Mouse (Mus musculus): Measurements from ENCODE around the gene Sf3b6. TPM values are rescaled to one million over a fixed set of nuclear protein-coding genes. Genes with fewer than 3 reads are reported as not detected.
"Not testable (repeated sequence)": the region's sequence is repeated elsewhere in the genome, so short reads cannot be mapped to it uniquely, and the experiment has no call there.

The Sf3b6 gene
- total RNA-seq (2021) = 10 to 100 TPM; 80.9 to 86.2 TPM

- intact Hi-C loops (cut with DNase I) = loop anchor here (5.0 kb wide), 1 partner anchor 50 kb away; the partner anchor contains the start of genes Fam228b and Pfn4
- DNase-seq (ENCODE audit: low spot score in 2 of 2) = peak; percentile 95 to 99
Observed at GRCm38 (mm10) chr12:4817361-4818101, at the start of gene Sf3b6. Sf3b6 (plus strand) TSS chr12:4817544.

GRCm38 (mm10) chr12:4768492-4769332, 48.6 kb upstream of the Sf3b6 start, which contains the start of the genes Pfn4 and Fam228b:
Pfn4 (plus strand) TSS chr12:4769022.
Fam228b (minus strand) TSS chr12:4769267.
- intact Hi-C loops (cut with DNase I) = loop anchor here (2.0 to 5.0 kb wide), 4 partner anchors 49 to 196 kb away; partner anchors contain the start of genes Sf3b6 and Wdcp
- peak; percentile 97 to 98 for DNase-seq (ENCODE audit: low spot score in 2 of 2)

- DNase-seq (ENCODE audit: low spot score in 2 of 2) = no peak
- intact Hi-C loops (cut with DNase I) = loop anchor here (2.0 to 5.0 kb wide), 4 partner anchors 48 to 197 kb away; partner anchors contain the start of genes Sf3b6 and Wdcp
Observed at GRCm38 (mm10) chr12:4769333-4769723, 48.0 kb upstream of the Sf3b6 start.

- intact Hi-C loops (cut with DNase I) = no loop called here
Observed at GRCm38 (mm10) chr12:4774895-4775587, 42.3 kb upstream of the Sf3b6 start.

GRCm38 (mm10) chr12:4775588-4775949, 41.8 kb upstream of the Sf3b6 start:
- DNase-seq (ENCODE audit: low spot score in 2 of 2) = no peak
- intact Hi-C loops (cut with DNase I) = no loop called here

More at GRCm38 (mm10) chr12:4774895-4775587, 42.3 kb upstream of the Sf3b6 start:
- DNase-seq (ENCODE audit: low spot score in 2 of 2) = no peak

GRCm38 (mm10) chr12:4777734-4778133, 39.6 kb upstream of the Sf3b6 start:
- intact Hi-C loops (cut with DNase I) = no loop called here
- no peak for DNase-seq (ENCODE audit: low spot score in 2 of 2)

- intact Hi-C loops (cut with DNase I) = no loop called here
- DNase-seq (ENCODE audit: low spot score in 2 of 2) = no peak
Observed at GRCm38 (mm10) chr12:4780245-4780644, 37.1 kb upstream of the Sf3b6 start.

- no peak for DNase-seq (ENCODE audit: low spot score in 2 of 2)
- intact Hi-C loops (cut with DNase I) = no loop called here
Observed at GRCm38 (mm10) chr12:4781270-4781669, 36.1 kb upstream of the Sf3b6 start.

- intact Hi-C loops (cut with DNase I); DNase-seq (ENCODE audit: low spot score in 2 of 2): not testable (repeated sequence)
Observed at GRCm38 (mm10) chr12:4781725-4782404, 35.5 kb upstream of the Sf3b6 start.

GRCm38 (mm10) chr12:4783598-4783997, 33.7 kb upstream of the Sf3b6 start:
- no peak for DNase-seq (ENCODE audit: low spot score in 2 of 2)
- intact Hi-C loops (cut with DNase I) = no loop called here

DNA sequence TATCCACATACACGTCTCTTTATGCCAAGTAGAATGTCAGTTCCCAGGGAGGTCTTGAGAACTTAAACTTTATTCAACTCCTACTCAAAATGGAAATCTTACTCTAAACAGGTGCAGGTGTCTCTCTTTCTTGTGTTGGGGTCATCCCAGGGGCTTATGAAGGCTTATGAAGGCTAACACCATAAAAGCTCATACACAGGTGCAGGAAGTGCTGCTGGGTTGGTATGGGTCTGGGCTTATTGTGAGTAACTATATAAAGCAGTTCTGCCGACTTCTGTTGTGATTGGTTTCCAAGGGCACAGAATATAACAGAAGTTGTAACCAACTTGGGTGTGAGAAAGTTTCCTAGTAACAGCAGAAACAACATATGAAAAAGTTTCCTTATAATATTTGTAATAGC, 32.9 kb upstream of the Sf3b6 start:
- no peak for DNase-seq (ENCODE audit: low spot score in 2 of 2)
- intact Hi-C loops (cut with DNase I) = no loop called here

DNA sequence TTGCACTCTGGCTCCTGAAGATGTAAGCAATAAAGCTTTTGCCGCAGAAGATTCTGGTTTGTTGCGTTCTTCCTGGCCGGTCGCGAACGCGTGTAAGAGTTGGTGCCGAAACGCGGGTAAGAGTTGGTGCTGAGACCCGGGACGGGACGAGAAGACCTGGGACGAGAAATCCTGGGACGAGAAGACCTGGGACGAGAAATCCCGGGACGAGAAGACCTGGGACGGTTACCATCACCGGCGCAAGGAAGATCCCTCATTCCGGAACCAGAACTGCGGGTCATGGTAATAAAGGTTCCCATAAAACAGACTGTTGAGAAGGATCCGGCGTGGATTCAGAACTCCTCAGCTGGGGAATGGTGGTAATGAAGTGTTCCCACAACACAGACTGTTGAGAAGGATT, 29.2 kb upstream of the Sf3b6 start:
- DNase-seq (ENCODE audit: low spot score in 2 of 2); intact Hi-C loops (cut with DNase I): not testable (repeated sequence)

DNA sequence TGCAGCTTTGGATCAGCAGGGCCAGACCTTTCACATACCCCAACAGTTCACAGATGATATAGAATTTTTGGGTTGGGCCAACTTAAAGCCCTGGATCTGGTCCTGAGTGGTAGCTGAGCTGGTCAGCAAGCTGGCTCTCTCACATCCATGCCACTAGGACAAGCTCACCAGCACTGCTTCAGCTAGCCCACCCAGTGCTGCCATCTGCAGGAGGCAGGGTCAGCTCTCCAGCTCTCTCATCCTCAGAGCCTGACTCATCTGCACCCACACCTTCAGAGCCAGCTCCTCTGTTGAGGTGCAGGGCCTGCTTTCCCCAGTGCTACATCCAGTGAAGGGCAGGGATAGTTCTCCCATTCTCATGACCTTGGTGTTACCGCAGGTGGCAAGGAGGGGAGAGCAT, 23.6 kb upstream of the Sf3b6 start:
- intact Hi-C loops (cut with DNase I) = no loop called here
- peak in 1 of 2 experiments; percentile 14 for DNase-seq (ENCODE audit: low spot score in 2 of 2)

DNA sequence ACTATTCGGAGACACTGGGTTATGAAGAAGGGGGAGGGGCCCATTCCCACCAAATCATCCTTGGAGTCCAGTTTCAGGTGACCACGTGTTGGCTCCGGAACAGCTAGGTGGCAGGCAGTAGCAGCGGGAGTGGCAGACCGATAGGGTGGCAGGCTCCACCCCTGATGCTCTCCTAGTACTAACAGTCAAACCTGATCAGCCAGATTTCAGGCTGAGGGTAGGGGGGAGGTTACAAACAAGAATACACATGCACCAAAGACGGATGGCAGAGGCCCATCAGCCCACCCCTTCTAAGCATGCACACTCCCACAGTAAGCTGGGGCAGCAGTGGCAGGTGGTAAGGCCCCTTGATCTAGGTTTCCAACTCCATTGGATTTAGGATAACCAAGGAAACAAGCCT, 19.9 kb upstream of the Sf3b6 start:
- intact Hi-C loops (cut with DNase I); DNase-seq (ENCODE audit: low spot score in 2 of 2): not testable (repeated sequence)

DNA sequence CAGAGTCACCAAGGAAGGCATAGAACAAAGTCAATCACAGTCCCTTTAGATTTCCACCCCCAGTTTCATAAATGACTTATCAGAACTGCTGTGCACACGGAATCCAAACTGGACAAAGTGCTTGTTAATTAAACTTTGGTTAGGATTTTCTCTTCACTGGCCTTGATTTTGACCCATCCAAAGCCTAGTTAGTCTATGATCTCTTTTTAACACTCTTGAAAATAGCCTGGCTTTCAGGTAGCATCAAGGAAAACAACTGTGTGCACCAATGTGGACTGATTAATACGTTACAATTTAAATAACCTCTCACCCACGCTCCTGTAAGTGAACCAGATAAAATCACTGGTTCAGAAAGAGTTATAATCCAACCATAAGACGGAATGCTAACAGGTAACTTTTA, 6.3 kb upstream of the Sf3b6 start:
- intact Hi-C loops (cut with DNase I) = no loop called here
- no peak for DNase-seq (ENCODE audit: low spot score in 2 of 2)

GRCm38 (mm10) chr12:4811705-4812104, 5.6 kb upstream of the Sf3b6 start:
- no peak for DNase-seq (ENCODE audit: low spot score in 2 of 2)
- intact Hi-C loops (cut with DNase I) = no loop called here

DNA sequence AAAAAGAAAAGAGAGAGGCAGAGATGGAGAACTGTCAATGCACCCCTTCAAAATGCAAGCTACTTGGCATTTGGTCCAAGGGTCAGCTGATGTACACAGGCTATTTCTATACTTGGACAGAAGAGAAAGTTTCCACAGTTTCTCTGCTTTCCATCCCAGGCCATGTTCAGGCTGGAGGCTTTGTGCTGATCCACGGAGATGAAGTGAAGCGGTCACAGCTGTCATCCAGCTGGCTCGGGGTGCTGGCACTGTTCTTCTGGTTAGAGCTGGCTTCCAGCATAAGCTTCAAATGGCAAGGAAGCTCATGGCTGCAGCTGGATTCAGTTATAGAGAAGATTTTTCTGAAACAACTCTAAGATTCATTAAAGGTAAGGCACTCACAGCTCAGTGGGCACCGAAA, 3.7 kb upstream of the Sf3b6 start:
- intact Hi-C loops (cut with DNase I) = no loop called here
- no peak for DNase-seq (ENCODE audit: low spot score in 2 of 2)

DNA sequence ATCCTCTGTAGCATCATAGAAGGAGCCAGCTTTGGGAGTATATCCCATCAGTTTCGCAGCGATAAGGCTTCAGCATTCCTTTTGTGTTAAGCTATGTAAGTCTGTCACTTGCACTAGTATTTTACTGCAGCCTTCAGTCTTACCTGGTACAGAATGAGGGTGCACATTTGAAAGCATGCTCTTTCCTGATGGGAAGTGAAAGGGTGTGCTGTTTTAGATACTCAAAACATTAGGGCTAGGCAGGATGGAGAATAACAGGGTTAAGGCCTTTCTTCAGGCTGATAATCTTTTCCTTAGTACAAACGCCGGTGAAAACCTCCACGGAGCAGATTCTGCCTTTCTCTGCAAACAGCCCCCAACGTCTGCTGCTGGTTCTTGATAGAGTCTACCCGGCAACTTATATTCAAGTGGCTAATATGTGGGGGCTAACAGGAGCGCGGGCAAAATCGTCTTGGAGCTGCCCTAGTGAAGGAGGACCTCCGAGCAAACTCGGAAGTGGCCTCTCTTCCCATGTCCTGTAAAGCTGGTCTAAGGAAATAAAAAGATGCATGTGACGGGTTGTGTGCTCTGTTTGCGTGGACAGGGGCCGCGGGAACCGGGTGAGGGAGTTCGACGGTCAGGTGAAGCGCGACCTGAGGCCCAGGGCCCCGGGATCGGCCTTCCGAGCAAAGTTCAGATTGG, 524 bp upstream of the Sf3b6 start:
- intact Hi-C loops (cut with DNase I) = loop anchor here (5.0 kb wide), 1 partner anchor 50 kb away; the partner anchor contains the start of genes Fam228b and Pfn4
- DNase-seq (ENCODE audit: low spot score in 2 of 2) = peak in 1 of 2 experiments; percentile 13

DNA sequence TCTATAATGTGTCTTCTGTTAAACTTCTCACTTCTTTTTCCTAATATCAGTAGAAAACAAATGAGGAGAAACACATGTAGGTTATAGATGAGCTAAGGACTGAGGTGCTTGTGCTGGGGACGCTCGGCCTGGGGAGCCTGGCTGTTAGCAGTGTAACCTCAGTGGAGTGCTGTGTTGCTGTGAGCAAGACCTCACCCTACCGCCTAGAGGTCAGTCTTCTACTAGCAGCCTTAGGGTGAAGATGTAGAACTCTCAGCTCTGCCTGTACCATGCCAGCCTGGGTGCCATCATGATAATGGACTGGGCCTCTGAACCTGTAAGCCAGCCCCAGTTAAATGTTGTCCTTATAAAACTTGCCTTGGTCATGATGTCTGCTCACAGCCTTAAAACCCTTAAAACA, 9.9 kb downstream of the Sf3b6 start:
- DNase-seq (ENCODE audit: low spot score in 2 of 2) = no peak
- intact Hi-C loops (cut with DNase I) = no loop called here
